Mouse (Mus musculus): Measurements from ENCODE around the gene Nid1.
A peak's percentile ranks its signal among the peaks of the same experiment; 100 is the strongest.
"Not testable (repeated sequence)": the region's sequence is repeated elsewhere in the genome, so short reads cannot be mapped to it uniquely, and the experiment has no call there.

Nid1 gene

DNA sequence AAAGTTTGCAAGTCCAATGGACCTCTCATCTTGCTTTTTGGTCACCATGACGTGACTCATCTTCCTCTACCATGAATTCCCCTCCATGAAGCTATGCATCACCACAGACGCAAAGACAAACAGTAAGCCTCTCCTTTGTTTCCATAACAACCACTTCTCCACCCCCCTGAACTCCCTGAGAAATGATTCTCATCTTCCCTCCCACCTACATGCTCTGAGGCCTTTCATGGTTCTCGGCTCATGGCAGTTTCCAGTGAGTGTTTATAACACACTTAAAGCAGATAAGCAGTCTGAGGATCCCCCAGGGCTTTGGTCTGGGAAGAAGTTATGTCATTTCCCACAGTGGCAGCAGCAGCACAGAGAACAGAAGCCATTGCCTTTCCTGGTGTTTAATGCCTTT, 56.2 kb downstream of the Nid1 start:
- peak; percentile 39 for DNase-seq (ENCODE audit: low read depth)

DNA sequence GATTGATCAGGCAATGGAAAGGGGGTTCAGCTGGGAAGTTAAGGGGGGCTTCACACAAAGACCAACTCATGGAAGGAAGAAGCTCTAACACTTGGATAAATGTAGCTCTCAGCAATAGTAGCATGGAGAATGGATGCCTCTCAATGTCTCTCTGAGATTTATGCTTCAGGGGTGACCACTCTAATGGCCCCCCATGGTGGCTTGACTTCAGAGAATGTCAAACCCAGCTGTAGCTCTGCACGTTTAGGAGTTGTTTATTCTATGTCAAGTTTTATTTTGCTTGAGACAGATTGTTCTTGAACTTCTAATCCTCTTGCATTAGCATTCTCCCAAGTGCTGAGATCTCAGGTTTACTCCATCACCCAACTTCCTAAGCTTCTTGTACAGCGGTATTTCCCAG, 60.7 kb downstream of the Nid1 start:
- no peak for DNase-seq (ENCODE audit: low read depth)

DNA sequence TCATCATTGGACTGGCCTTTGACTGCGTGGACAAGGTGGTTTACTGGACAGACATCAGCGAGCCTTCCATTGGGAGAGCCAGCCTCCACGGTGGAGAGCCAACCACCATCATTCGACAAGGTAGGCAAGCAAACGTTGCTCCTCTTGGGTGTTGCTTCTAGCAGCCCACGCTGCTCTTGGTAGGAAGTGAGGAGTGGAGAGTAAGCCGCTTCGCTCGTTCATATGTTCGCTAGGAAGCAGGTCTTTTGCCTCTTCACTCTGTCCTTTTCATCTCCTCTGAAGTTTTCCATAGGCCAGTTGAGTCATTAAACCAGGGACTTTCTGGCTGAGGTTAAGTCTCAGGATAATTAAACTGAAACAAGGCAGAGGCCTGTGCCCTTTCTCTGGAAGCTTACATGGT, 65.1 kb downstream of the Nid1 start:
- no peak for DNase-seq (ENCODE audit: low read depth)

DNA sequence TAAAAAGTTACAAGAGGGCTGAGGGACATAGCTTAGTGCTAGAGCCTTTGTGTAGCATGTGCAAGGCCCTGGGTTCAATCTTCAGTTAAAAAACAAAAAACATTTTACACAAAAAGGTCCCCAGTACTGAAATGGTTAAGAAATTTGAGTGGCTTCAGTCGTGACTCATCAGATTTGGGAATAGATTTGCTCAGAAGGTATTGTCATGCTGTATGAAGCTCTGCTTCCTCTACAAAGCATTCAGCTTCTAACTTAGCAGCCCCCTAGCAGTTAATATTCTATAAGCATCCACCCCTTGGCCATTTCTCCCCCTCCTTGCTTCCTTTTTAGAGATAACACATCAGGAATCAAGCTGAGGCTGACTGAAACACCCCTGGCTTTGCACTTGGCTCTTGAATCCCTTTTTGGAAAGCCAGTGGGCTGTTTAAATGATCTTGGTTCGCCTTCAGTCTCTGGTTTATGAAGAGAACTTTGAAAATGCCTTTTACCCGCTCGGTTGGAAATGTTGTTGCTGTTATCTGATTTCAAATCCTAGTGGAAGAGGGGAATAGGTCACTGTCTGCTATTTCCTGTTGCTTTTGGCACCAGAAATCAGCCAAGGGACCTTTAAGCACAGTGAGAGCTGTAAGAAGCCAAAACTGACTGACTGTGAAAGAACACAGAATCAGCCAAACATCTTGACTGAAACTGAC, 66.5 kb downstream of the Nid1 start:
- peak; percentile 51 for DNase-seq (ENCODE audit: low read depth)

DNA sequence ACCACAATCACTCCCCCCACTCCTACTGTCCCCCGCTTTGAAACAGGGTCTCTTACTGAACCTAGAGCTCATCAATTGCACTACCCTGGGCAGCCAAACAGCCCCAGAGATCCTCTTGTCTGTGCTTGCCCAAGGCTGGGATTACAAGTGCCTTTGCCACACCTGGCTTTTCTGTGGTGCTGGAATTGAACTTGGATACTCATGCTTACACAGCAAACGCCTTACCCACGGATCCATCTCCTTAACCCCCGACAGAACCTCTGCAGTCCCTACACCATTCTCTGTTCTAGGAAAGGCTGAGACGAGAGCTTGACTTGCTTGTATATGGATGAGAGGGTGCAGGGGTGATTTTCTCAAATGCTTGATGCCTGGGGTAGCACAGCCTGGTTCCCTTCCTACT, 67.7 kb downstream of the Nid1 start:
- DNase-seq (ENCODE audit: low read depth), result no peak

DNA sequence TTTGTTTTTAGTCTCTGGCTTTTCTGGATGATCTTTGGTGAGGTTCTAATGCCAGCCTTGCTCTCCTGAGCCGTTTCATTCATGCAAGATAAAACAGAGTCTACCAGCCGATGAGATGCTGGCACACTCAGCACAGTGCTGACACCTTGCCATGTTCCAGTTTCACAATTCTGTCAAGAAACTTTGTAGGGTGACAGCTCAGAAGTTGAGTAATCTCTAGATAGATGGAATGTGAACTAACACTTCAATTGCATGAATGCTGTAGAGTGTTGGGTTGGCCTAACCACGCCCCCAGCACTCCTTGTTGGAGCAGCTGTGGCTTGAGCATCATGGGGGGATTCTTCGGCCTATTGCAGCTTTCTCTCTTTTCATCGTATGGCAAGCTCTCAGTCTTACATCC, 69.2 kb downstream of the Nid1 start:
- no peak for DNase-seq (ENCODE audit: low read depth)

DNA sequence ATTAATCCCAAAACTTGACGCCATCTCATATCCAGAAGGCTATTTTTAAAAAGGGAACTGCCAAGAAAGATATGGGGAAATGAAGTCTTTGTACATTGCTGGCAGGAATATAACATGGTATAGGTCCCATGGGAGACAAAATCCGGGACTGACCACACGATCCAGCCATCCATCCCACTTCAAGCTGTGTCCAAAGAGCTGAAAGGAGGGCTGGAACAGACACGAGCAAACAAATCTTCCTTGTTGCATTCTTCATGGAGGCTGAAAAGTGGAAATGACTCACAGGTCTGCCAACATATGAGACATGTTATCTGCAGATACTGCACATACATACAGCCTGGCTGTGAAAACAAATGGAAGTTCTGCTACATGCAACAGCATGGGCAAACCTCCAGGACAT, 77.5 kb downstream of the Nid1 start:
- peak; percentile 54 for DNase-seq (ENCODE audit: low read depth)

DNA sequence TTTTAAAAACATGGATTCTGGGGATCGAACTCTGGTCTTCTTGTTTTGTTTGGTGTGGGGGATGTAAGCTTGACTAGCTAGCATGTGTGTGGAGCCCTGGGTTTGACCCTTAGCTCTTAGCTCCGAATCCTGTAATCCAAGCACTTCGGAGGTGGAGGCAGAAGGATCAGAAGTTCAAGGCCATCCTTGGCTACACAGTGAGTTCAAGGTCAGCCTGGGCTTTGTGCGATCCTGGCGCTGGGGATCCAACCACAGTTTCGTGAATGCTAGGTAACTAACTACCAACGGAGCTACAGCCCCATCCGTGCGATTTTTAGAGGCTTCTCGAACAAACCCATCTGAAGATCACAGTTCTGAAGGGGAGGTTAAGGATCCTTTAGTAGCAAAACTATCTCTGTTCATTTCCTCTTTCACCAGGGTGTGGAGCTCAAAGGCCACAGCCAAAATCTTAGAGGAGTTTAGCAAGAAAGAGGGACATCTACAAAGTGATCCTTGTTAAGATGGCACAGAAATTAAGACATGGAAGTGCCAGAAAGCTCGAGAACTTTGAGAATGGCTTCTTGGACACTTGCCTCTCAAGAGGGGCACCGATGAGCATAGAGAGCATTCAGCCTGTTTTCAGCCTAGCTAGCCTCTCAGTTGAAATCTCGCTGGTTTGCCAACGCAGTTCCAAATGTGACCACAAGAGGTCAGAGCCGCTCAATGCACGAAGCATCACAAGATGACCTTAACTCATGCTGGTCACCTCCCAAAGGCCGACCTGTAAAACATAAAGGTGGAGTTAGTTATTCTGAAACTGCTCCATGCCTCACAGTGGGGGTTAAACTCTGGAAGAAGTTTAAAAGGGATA, 79.2 kb downstream of the Nid1 start:
- DNase-seq (ENCODE audit: low read depth), result peak; percentile 89

DNA sequence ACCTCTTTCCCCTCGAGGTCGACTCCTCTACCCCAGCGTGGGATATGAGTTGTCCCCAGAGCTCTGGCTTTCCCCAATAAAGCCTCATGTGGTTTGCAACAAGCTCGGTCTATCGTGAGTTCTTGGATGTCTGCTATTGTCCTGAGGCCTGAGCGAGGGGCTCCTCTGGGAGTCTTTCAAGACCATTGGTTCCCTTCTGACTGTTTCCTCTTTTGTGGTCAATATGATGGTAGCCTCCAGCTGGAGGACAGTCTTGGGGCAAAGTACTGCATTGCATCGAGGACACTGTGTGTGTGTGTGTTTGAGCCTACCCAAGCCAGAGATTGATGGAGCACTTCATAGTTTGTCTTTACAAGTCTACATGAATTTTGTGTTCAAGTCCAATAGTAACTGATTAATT, 80.8 kb downstream of the Nid1 start:
- no peak for DNase-seq (ENCODE audit: low read depth)

DNA sequence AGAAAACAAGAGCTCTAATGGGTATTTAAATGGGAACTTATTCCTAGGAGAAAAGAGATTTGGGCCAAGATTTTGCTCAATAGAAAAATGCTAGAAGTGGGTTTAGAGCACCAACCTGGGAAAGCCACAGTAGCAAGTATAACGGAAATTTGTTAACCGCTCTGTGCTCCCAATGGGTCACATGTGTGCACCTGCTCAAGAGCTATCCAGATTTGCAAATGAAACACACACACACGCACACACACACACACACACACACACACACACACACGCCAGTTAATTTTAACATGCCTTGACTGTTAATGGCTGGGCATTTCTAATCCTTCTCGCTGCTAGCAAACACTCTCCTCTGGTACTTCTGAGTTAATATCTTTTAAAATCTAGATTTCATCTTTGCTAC, 83.1 kb downstream of the Nid1 start:
- DNase-seq (ENCODE audit: low read depth), result no peak

DNA sequence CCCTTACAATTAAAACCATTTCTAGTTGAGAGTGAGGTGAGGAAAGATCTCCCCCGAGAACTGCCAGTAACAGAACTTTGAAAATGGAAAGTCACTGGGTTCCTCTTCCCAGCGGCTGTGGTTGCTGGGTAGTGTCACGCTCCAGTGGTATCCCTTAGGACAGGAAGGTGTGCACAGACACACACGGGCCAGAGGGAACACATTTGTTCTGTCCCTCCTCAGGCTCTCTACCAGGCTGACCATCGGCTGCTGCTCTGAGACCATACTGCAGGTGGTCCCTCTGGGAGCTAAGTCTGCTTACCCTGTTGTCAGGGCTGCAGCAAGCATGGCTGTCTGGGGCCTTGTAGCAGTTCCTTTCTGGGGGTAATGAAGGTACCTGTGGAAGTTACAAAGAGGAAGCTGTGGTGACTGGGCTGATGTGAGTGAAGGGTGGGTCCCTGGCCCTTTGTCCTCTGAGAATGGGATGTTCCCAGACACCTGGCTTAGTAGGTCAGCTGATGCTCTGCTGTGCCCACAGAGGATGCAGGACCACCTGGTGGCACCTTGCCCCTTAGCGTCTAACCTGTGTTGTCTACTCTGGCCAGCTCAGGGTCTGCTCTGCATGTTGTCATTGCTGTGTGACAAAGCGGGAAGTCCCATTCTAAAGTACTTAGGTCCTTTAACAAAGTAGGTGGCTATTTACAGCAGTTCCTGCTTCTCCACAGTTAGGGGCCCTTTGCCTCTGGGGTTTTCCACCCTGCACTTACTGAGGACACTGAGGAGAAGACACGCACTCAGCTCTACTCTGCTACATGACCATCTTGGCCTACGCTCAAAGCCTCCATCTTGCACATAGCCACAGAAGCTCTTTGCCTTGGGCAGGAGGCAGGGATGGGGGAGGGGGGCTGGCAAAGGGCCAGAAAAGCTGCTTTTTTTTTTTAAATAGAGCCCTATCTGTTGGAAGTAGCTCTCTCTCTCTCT, 86.6 kb downstream of the Nid1 start:
- DNase-seq (ENCODE audit: low read depth), result peak; percentile 57

DNA sequence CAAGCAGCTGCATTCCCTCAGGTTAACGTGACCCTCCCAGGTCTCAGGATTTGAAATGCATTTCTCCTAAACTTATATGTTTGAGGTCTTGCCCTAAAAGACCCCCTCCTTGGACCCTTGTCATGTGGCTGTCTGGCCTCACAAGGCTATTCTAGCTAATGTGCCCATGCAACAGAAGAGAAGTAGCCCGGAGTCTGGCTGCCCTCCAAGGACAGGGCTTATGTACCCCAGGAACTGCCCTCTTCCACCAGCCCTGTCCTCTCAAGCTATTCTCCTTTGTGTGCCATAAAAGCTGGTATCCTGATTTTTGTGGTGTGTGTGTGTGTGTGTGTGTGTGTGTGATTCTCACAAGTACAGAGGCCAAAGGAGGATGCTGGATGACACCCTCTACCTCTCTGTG, 87.9 kb downstream of the Nid1 start:
- no peak for DNase-seq (ENCODE audit: low read depth)

DNA sequence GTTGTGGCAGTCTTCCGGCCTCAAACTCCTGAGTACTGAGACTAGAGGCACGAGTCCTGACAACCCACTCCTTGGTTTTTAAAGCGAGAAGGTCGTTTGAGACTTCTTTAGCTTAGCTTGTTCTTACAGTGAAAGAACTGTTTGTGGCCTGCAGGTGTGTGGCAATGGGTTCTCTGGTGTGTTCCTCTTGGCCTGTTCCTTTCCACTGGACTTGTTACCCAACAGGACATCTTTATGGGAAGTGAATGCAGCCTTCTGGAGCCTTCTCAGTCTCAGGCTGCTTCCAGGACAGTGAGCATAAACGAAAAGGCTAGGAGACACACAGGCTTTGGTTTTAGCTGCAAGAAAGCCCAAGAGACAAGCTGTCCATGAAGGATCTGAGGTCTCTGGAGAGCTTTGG, 88.5 kb downstream of the Nid1 start:
- DNase-seq (ENCODE audit: low read depth), result peak; percentile 59

DNA sequence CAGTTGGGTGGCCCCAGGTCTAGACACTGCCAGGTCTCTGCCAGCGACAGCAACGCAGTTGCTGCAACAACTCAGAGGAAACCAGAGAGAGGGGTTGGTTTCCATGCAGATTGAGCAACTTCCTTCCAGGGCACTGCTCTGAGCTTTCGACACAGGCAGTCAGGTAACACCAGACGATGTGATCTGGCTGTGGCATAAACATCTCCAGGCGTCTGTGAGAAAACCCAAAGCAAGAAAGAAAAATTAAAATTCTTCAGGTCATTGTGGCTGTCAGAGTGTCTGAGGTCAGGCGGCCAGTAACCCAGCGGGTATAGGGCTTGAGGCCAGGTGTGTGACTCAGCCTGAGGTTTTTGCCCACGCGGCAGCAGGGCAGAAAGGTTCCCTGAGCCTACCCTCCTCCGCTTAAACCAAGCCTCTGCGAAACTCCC, 91.8 kb downstream of the Nid1 start:
- peak; percentile 98 for DNase-seq (ENCODE audit: low read depth)

DNA sequence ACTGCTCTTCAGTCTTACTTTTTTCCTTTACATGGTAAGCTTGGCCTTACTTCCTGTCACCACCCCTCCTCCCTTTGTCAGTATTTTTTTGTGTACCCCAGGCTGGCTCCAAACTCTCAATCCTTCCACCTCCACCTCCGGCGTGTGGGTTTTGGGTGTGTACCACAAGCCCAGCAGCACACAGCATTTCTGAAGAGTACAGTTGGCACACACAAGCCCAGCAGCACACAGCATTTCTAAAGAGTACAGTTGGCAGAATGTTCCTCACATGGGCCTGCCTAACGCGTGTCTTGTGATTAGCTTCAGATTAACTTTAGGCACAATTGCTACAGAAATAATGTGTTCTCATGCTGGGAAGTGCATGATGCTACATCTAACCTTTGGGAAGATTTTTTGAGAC, 93.6 kb downstream of the Nid1 start:
- no peak for DNase-seq (ENCODE audit: low read depth)

DNA sequence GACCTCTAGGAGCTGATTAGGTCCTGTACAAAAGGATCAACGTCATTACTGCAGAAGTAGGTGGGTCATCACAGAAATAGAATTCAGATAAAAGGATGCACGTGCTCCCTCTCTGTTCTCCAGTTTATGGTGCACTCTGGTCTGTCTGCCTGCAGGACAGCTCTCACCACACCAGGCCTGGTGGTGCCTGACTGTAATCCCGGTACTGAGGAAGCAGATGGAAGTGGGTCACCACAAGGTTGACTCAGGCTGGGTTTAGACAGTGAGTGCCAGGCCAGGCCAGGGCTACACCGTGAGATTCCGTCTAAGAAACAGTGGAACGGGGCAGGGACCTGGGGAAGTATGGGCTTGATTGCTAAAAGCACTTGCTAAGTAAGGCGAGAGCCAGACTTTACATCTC, 94.6 kb downstream of the Nid1 start:
- DNase-seq (ENCODE audit: low read depth), result peak; percentile 97

DNA sequence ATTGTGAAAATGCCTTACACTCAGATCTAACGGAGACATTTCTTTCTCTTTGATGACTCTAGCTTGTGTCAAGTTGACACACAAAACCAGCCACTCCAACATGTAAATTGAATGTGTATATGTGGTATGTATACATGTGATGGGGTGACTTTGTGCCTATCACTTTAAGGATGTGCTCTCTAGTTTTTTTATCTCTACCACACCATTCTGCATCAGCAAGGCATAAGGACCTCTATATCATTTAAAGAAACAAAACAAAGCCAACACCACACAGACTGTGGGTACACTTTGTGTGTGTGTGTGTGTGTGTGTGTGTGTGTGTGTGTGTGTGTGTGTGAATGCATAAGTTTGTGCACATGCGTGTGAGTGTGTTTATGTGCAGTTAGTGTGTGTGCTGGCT, 99.2 kb downstream of the Nid1 start:
- no peak for DNase-seq (ENCODE audit: low read depth)

DNA sequence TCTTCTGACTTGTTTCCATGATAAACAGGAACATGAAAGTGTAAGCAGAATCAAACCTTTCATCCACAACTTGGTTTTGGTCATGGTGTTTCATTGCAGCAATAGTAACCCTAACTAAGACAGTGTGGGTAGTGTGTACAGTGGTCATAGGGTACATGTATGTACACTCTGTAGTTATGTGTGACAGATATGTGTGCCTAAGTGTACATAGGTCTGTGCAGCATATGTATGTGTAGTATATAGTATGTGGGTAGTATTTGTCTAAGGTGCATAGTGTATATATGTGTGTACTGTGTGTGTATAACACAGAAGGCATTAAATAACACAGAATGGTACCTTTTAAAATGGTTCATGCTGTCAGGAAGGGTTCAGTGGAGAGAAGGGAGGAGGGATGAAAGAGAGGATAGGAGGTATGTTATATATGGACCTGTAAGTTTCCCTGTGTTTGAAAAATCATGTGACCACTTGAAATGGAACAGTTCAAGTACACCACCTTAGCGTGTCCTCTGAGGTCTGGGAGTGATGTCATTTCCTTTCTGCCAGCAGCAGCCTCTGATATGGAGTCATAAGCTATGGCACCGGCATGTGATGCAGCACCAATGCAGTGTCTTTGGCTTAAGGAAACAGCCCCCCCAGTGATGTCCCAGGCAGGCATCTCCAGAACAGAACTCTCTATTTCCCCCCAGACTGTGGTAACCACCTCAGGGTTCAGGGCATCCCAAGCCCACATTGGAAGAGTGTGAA, 100.1 kb downstream of the Nid1 start:
- peak; percentile 71 for DNase-seq (ENCODE audit: low read depth)

DNA sequence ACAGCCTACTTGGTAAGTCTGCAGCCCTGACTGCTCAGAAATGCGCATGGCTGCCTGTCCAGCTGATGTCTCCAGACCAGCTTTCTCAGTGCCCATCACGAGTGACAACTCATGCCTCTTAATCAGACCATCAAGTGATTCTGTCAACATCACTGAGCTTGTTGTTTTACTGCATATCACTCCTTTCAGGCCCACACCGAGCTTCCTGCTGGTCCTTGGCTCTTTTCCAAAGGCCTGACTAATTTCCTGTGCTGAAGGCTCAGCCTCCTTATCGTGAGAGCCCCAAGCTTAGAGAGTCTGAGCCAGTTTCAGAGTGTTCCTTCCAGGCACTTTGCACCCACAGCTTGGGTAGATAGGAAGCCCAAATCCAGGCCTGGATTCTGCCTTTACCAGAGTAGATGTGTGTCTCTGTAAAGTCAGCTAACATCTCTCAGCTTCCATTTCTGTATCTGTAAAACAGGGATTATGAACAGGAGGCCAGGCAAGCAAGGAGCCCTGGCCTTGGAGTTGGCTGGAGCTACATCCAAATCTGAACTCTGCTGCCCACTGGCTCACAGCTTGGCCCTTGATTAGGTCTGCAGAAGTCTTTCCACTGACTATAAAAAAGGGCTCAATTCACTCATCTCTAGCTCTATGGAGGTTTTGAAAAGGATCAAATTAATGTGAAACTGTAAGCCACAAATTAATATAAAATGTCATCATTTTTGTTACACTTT, 101.4 kb downstream of the Nid1 start:
- DNase-seq (ENCODE audit: low read depth), result peak; percentile 100

DNA sequence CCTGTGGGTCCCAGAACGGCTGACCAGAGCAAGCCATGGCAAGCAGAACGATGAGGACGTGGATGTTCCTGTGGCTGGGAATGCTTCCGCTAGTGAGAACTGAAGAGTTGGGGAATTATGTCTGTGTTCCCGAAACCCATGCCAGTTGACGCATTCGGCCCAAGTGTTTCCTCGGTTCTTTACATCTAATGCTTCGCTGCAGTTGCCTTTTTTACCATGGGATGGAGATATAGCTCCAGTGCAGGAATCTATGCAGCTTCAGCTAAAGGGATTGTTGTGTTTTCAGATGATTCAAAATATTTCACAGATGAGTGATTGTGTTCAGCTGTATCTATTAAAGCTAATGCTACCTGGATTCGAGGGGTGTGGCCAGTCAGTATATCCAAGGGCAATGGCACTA, 105.7 kb downstream of the Nid1 start:
- DNase-seq (ENCODE audit: low read depth), result not testable (repeated sequence)

DNA sequence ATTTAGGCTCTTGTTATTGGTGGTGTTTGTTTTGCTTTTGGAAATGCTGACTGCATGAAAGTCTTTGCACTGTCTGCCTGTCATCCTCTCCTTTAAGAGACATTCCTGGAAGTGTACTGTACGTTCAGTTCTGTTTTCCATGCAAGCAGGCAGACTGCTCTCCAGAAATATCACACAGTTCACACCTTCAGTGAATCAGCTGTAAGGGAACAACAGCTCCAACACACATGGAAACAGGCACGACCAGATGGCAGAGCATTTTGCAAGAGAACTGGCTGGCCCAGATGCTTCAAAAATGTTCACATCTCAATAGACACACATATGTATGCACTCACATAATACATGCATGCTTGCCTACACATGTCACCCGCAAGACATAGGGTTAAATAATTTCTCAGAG, 109.4 kb downstream of the Nid1 start:
- no peak for DNase-seq (ENCODE audit: low read depth)

Measured in 416B (cell line).